Mouse (Mus musculus): ENCODE results near the gene Filip1. TPM values are rescaled to one million over a fixed set of nuclear protein-coding genes. Genes with fewer than 3 reads are reported as not detected.
"Not testable (repeated sequence)": the region's sequence is repeated elsewhere in the genome, so short reads cannot be mapped to it uniquely, and the experiment has no call there.

The Filip1 gene
- polyA plus RNA-seq (2014; fragmentation: Nextera tagmentation; extraction: Ambion mirVana), result 10.1 and 10.4 TPM in 2 replicates

- Histone ChIP-seq H3K4me2 (ENCODE audit: low read depth, low read length) (peak within 1 kb of the TSS; percentile 10), H3K4me3 (ENCODE audit: low read depth, low read length) (no peak within 1 kb of the TSS), H3K27ac (replicated peaks; ENCODE audit: low read depth, low read length) (peak within 1 kb of the TSS; percentile 68), H3K9ac (ENCODE audit: low read depth, low read length) (no peak within 1 kb of the TSS), H3K9me3 (ENCODE audit: control insufficient read depth, low read length) (no peaks in the 10 kb centered on the region), H3K36me3 (ENCODE audit: control insufficient read depth, insufficient read depth, low read length) (no peaks in the 10 kb centered on the region), H3K4me1 (ENCODE audit: control insufficient read depth, insufficient read depth, low read length) (no peaks in the 10 kb centered on the region; the same call in 1 of the 2 replicates), H3K27me3 (replicated peaks; ENCODE audit: control insufficient read depth, insufficient read depth, low read length) (no peaks in the 10 kb centered on the region)
- no peak for ATAC-seq (ENCODE audit: low read depth)
- 29% methylated on average over 7 of the region's 7 CpGs for WGBS
- peak; percentile 50 for DNase-seq (ENCODE audit: low spot score)
Observed at GRCm38 (mm10) chr9:80012751-80013150, at the start of gene Filip1. Gene Filip1, minus strand, starts transcription at chr9:80012851.

GRCm38 (mm10) chr9:80057690-80058089, 45.0 kb upstream of the Filip1 start:
- Histone ChIP-seq H3K4me1 (ENCODE audit: control insufficient read depth, insufficient read depth, low read length) (no peaks in the 10 kb centered on the region), H3K27ac (replicated peaks; ENCODE audit: low read depth, low read length) (no peak overlapping the region), H3K9me3 (ENCODE audit: control insufficient read depth, low read length) (peaks cover 10% of the 10 kb centered on the region; the same call in 1 of the 2 replicates), H3K4me2 (ENCODE audit: low read depth, low read length) (no peak overlapping the region), H3K4me3 (ENCODE audit: low read depth, low read length) (no peak overlapping the region), H3K27me3 (replicated peaks; ENCODE audit: control insufficient read depth, insufficient read depth, low read length) (no peaks in the 10 kb centered on the region), H3K36me3 (ENCODE audit: control insufficient read depth, insufficient read depth, low read length) (no peaks in the 10 kb centered on the region), H3K9ac (ENCODE audit: low read depth, low read length) (no peak overlapping the region)
- no peak for ATAC-seq (ENCODE audit: low read depth)
- WGBS, result 70% methylated on average over 2 of the region's 2 CpGs
- DNase-seq (ENCODE audit: low spot score), result no peak

- Histone ChIP-seq H3K36me3 (ENCODE audit: control insufficient read depth, insufficient read depth, low read length) (no peaks in the 10 kb centered on the region), H3K4me1 (ENCODE audit: control insufficient read depth, insufficient read depth, low read length) (no peaks in the 10 kb centered on the region), H3K27ac (replicated peaks; ENCODE audit: low read depth, low read length) (no peak overlapping the region), H3K4me2 (ENCODE audit: low read depth, low read length) (no peak overlapping the region), H3K9ac (ENCODE audit: low read depth, low read length) (no peak overlapping the region), H3K9me3 (ENCODE audit: control insufficient read depth, low read length) (no peaks in the 10 kb centered on the region), H3K4me3 (ENCODE audit: low read depth, low read length) (no peak overlapping the region), H3K27me3 (replicated peaks; ENCODE audit: control insufficient read depth, insufficient read depth, low read length) (no peaks in the 10 kb centered on the region)
- WGBS, result 80% methylated on average over 5 of the region's 5 CpGs
- DNase-seq (ENCODE audit: low spot score) (no peak), ATAC-seq (ENCODE audit: low read depth) (no peak)
Observed at GRCm38 (mm10) chr9:80052951-80053350, 40.3 kb upstream of the Filip1 start.

- not testable (repeated sequence) for ATAC-seq (ENCODE audit: low read depth); H3K36me3 ChIP-seq (ENCODE audit: control insufficient read depth, insufficient read depth, low read length); H3K9ac ChIP-seq (ENCODE audit: low read depth, low read length); H3K27ac ChIP-seq (replicated peaks; ENCODE audit: low read depth, low read length); DNase-seq (ENCODE audit: low spot score); H3K9me3 ChIP-seq (ENCODE audit: control insufficient read depth, low read length); H3K27me3 ChIP-seq (replicated peaks; ENCODE audit: control insufficient read depth, insufficient read depth, low read length); H3K4me2 ChIP-seq (ENCODE audit: low read depth, low read length); H3K4me3 ChIP-seq (ENCODE audit: low read depth, low read length); H3K4me1 ChIP-seq (ENCODE audit: control insufficient read depth, insufficient read depth, low read length)
- WGBS, result 47% methylated on average over 5 of the region's 5 CpGs
Observed at GRCm38 (mm10) chr9:80049271-80049670, 36.6 kb upstream of the Filip1 start.

GRCm38 (mm10) chr9:80044301-80044700, 31.6 kb upstream of the Filip1 start:
- H3K9me3 ChIP-seq (ENCODE audit: control insufficient read depth, low read length); H3K4me3 ChIP-seq (ENCODE audit: low read depth, low read length); H3K9ac ChIP-seq (ENCODE audit: low read depth, low read length); H3K27me3 ChIP-seq (replicated peaks; ENCODE audit: control insufficient read depth, insufficient read depth, low read length); H3K27ac ChIP-seq (replicated peaks; ENCODE audit: low read depth, low read length); ATAC-seq (ENCODE audit: low read depth); DNase-seq (ENCODE audit: low spot score); H3K36me3 ChIP-seq (ENCODE audit: control insufficient read depth, insufficient read depth, low read length); H3K4me1 ChIP-seq (ENCODE audit: control insufficient read depth, insufficient read depth, low read length); H3K4me2 ChIP-seq (ENCODE audit: low read depth, low read length): not testable (repeated sequence)
- WGBS, result 86% methylated on average over 4 of the region's 4 CpGs

GRCm38 (mm10) chr9:80039296-80039815, 26.7 kb upstream of the Filip1 start:
- DNase-seq (ENCODE audit: low spot score) (peak; percentile 36), ATAC-seq (ENCODE audit: low read depth) (no peak; the same call in 1 of the 2 replicates)
- H3K36me3 ChIP-seq (ENCODE audit: control insufficient read depth, insufficient read depth, low read length), result no peaks in the 10 kb centered on the region
- H3K27ac ChIP-seq (replicated peaks; ENCODE audit: low read depth, low read length), result 0 out of 2 replicates have a peak overlapping the region, but pooled peaks have one; percentile 1
- H3K4me1 ChIP-seq (ENCODE audit: control insufficient read depth, insufficient read depth, low read length), result peaks cover 11% of the 10 kb centered on the region; the same call in 1 of the 2 replicates
- no peaks in the 10 kb centered on the region for H3K27me3 ChIP-seq (replicated peaks; ENCODE audit: control insufficient read depth, insufficient read depth, low read length)
- no peak overlapping the region for H3K9ac ChIP-seq (ENCODE audit: low read depth, low read length)
- 14% methylated on average over 2 of the region's 2 CpGs for WGBS
- H3K9me3 ChIP-seq (ENCODE audit: control insufficient read depth, low read length), result 0 out of 2 replicates have a peak, but pooled peaks cover 3% of the 10 kb centered on the region
- no peak overlapping the region for H3K4me2 ChIP-seq (ENCODE audit: low read depth, low read length)
- no peak overlapping the region for H3K4me3 ChIP-seq (ENCODE audit: low read depth, low read length)

- no peak overlapping the region for H3K27ac ChIP-seq (replicated peaks; ENCODE audit: low read depth, low read length)
- H3K9me3 ChIP-seq (ENCODE audit: control insufficient read depth, low read length), result 0 out of 2 replicates have a peak, but pooled peaks cover 3% of the 10 kb centered on the region
- H3K27me3 ChIP-seq (replicated peaks; ENCODE audit: control insufficient read depth, insufficient read depth, low read length), result no peaks in the 10 kb centered on the region
- no peak overlapping the region for H3K4me2 ChIP-seq (ENCODE audit: low read depth, low read length)
- DNase-seq (ENCODE audit: low spot score) (no peak), ATAC-seq (ENCODE audit: low read depth) (no peak)
- peaks cover 11% of the 10 kb centered on the region; the same call in 1 of the 2 replicates for H3K4me1 ChIP-seq (ENCODE audit: control insufficient read depth, insufficient read depth, low read length)
- no peak overlapping the region for H3K9ac ChIP-seq (ENCODE audit: low read depth, low read length)
- H3K36me3 ChIP-seq (ENCODE audit: control insufficient read depth, insufficient read depth, low read length), result no peaks in the 10 kb centered on the region
- H3K4me3 ChIP-seq (ENCODE audit: low read depth, low read length), result no peak overlapping the region
Observed at GRCm38 (mm10) chr9:80037997-80038383, 25.3 kb upstream of the Filip1 start.

- WGBS, result 89% methylated on average over 13 of the region's 13 CpGs
- Histone ChIP-seq H3K36me3 (ENCODE audit: control insufficient read depth, insufficient read depth, low read length) (no peaks in the 10 kb centered on the region), H3K9me3 (ENCODE audit: control insufficient read depth, low read length) (0 out of 2 replicates have a peak, but pooled peaks cover 3% of the 10 kb centered on the region), H3K4me2 (ENCODE audit: low read depth, low read length) (no peak overlapping the region), H3K9ac (ENCODE audit: low read depth, low read length) (no peak overlapping the region), H3K4me1 (ENCODE audit: control insufficient read depth, insufficient read depth, low read length) (peaks cover 11% of the 10 kb centered on the region; the same call in 1 of the 2 replicates), H3K27me3 (replicated peaks; ENCODE audit: control insufficient read depth, insufficient read depth, low read length) (no peaks in the 10 kb centered on the region), H3K4me3 (ENCODE audit: low read depth, low read length) (no peak overlapping the region), H3K27ac (replicated peaks; ENCODE audit: low read depth, low read length) (no peak overlapping the region)
- DNase-seq (ENCODE audit: low spot score) (no peak), ATAC-seq (ENCODE audit: low read depth) (no peak)
Observed at GRCm38 (mm10) chr9:80037262-80037996, 24.8 kb upstream of the Filip1 start.

Measured in embryonic facial prominence, embryonic 14.5 days (tissue).